Mouse (Mus musculus): Measurements from ENCODE around the gene Vmn1r72.
"Not testable (repeated sequence)": the region's sequence is repeated elsewhere in the genome, so short reads cannot be mapped to it uniquely, and the experiment has no call there.

The Vmn1r72 gene

GRCm38 (mm10) chr7:11680047-11680446, at the start of gene Vmn1r72:
Vmn1r72 (minus strand) TSS chr7:11680147.
- not testable (repeated sequence) for DNase-seq

- DNase-seq, result not testable (repeated sequence)
Observed at GRCm38 (mm10) chr7:11617082-11617481, 62.9 kb downstream of the Vmn1r72 start.
